Mouse (Mus musculus): Measurements from ENCODE around the gene Amz2. TPM values are rescaled to one million over a fixed set of nuclear protein-coding genes. Genes with fewer than 3 reads are reported as not detected.

Amz2 gene
- polyA plus RNA-seq, 2 experiments: 12.6 to 13.1 TPM

DNA sequence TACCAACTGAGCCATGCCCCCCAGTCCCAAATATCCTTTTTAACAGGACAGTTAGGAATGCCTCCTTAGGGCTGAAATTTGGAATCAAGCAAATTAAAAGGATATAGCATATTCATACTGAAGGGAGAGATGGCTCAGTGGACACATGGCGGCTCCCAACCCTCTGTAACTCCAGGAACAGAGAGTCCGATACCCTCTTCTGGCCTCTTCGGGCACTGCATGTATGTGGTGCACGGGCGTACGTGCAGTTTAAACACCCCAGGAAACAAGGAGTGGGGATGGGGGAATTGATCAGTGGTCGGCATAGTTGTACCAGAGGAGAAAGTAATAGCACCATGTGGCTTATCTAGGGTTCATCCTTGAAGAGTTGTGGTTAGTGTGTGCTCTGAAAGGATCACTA lies 18.9 kb downstream of the Amz2 start:
- Histone ChIP-seq H3K4me2 (ENCODE audit: low read depth) (no peak overlapping the region), H3K36me3 (replicated peaks; ENCODE audit: control insufficient read depth, insufficient read depth, low read depth) (peaks cover 3% of the 10 kb centered on the region; the same call in 1 of the 2 replicates), H3K27ac (no peak overlapping the region), H3K4me1 (replicated peaks; ENCODE audit: control insufficient read depth in 2 of 2, insufficient read depth in 2 of 2, low read length in 1 of 2) (peaks cover 16 to 19% of the 10 kb centered on the region in 2 experiments), H3K9ac (replicated peaks) (no peak overlapping the region), H3K4me3 (ENCODE audit: insufficient read depth in 1 of 2, low read depth in 2 of 2, low read length in 2 of 2) (no peak overlapping the region), H3K27me3 (ENCODE audit: control insufficient read depth, insufficient read depth, low read length) (no peaks in the 10 kb centered on the region), H3K9me3 (ENCODE audit: control insufficient read depth, low read length) (no peaks in the 10 kb centered on the region)
- 47% methylated on average over 7 of the region's 7 CpGs for WGBS (ENCODE audit: insufficient replicate concordance)
- DNase-seq (ENCODE audit: low read depth in 3 of 3, low spot score in 3 of 3) (no peak), ATAC-seq (ENCODE audit: insufficient read depth) (no peak)
- TF ChIP-seq CTCF (IDR thresholded peaks at IDR 0.05; ENCODE audit: low read depth) (peak; percentile 79), EP300 (IDR thresholded peaks at IDR 0.05; ENCODE audit: low read depth) (no peak)

DNA sequence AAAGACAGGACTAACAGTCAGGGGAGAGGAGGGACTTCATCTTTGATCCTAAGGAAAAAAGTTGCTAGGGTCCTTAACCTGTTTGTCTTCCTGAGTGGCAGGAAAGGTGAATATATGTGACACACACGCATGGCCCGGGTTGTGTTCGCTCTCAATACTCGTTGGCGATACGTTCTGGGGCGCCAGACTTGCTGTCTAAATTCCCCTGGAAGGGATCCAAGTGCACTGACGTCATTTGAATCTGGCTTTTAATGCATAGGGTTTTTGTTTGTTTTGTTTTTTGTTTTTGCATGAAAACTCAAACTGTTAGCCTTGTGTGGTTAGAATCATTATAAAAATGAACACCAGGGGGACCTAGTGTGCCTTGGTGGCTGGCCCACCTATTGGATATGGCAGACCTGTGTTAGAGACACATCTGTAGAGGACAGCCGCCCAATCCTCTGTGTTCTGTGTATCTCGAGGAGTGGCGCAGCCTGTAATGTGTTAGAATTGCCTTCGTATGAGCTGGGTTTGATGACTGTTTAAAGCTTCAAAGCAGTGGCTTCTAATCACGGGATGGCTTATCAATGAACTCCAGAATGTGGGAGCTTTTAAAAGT lies 19.8 kb downstream of the Amz2 start:
- 45% methylated on average over 13 of the region's 13 CpGs for WGBS (ENCODE audit: insufficient replicate concordance)
- peaks cover 12 to 14% of the 10 kb centered on the region in 2 experiments for H3K4me1 ChIP-seq (replicated peaks; ENCODE audit: control insufficient read depth in 2 of 2, insufficient read depth in 2 of 2, low read length in 1 of 2)
- no peak overlapping the region for H3K9ac ChIP-seq (replicated peaks)
- peaks cover 10% of the 10 kb centered on the region for H3K36me3 ChIP-seq (replicated peaks; ENCODE audit: control insufficient read depth, insufficient read depth, low read depth)
- TF ChIP-seq EP300 (IDR thresholded peaks at IDR 0.05; ENCODE audit: low read depth): peak; percentile 27; the same call in 1 of the 2 replicates
- peak; percentile 89 for TF ChIP-seq CTCF (IDR thresholded peaks at IDR 0.05; ENCODE audit: low read depth)
- no peak overlapping the region for H3K4me2 ChIP-seq (ENCODE audit: low read depth)
- no peaks in the 10 kb centered on the region for H3K27me3 ChIP-seq (ENCODE audit: control insufficient read depth, insufficient read depth, low read length)
- peak; percentile 44 to 55 (median 50) for DNase-seq (ENCODE audit: low read depth in 3 of 3, low spot score in 3 of 3)
- no peak overlapping the region for H3K4me3 ChIP-seq (ENCODE audit: insufficient read depth in 1 of 2, low read depth in 2 of 2, low read length in 2 of 2)
- ATAC-seq (ENCODE audit: insufficient read depth): peak; percentile 68
- H3K27ac ChIP-seq: no peak overlapping the region
- H3K9me3 ChIP-seq (ENCODE audit: control insufficient read depth, low read length): no peaks in the 10 kb centered on the region

DNA sequence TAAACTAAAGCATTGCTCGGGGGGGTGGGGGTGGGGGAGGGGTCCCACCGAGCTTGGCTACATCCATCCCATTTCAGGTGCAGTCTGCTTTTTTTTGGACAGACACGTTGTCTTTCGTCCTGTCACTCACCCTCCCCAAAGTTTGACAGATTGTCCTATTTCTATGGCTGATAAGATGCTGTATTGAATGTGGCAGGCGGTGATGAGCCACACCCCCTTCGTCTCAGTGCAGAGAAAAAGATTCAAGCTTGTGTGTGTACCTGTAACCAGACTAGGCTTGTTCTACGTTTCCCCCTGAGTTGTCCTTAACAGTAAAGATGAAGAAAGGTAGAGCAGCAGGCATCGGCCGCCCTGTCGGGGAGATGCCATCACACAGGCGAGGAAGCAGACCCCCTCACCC lies 25.4 kb downstream of the Amz2 start:
- Histone ChIP-seq H3K9ac (replicated peaks) (no peak overlapping the region), H3K4me1 (replicated peaks; ENCODE audit: control insufficient read depth in 2 of 2, insufficient read depth in 2 of 2, low read length in 1 of 2) (no peaks in the 10 kb centered on the region)
- WGBS (ENCODE audit: insufficient replicate concordance): 54% methylated on average over 11 of the region's 11 CpGs

DNA sequence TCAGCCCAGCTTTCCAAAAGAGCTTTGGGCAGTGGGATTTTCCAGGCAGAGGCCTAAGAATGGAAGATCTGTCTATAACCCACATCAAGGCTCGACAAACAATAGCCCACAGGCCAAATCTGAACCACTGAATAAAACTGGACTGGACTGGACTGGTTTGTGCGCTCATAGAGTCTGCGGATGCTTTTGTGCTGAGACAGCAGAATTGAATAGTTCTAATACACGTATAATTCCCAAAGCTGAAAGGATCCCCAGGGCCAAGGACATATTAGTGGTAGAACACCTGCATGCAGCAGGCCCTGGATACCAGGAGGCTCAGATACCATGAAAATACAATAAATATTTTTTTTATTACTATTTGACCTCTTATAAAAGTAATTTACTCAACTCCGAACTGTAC lies 30.5 kb downstream of the Amz2 start:
- 89% methylated on average over 5 of the region's 5 CpGs for WGBS (ENCODE audit: insufficient replicate concordance)
- no peak overlapping the region for H3K27ac ChIP-seq
- no peaks in the 10 kb centered on the region for H3K9me3 ChIP-seq (ENCODE audit: control insufficient read depth, low read length)
- H3K4me3 ChIP-seq (ENCODE audit: insufficient read depth in 1 of 2, low read depth in 2 of 2, low read length in 2 of 2): no peak overlapping the region
- H3K27me3 ChIP-seq (ENCODE audit: control insufficient read depth, insufficient read depth, low read length): no peaks in the 10 kb centered on the region
- no peak for ATAC-seq (ENCODE audit: insufficient read depth)
- H3K4me1 ChIP-seq (replicated peaks; ENCODE audit: control insufficient read depth in 2 of 2, insufficient read depth in 2 of 2, low read length in 1 of 2): no peaks in the 10 kb centered on the region
- no peak for DNase-seq (ENCODE audit: low read depth in 3 of 3, low spot score in 3 of 3)
- H3K4me2 ChIP-seq (ENCODE audit: low read depth): no peak overlapping the region
- no peak for TF ChIP-seq EP300 (IDR thresholded peaks at IDR 0.05; ENCODE audit: low read depth)
- H3K9ac ChIP-seq (replicated peaks): no peak overlapping the region
- H3K36me3 ChIP-seq (replicated peaks; ENCODE audit: control insufficient read depth, insufficient read depth, low read depth): peaks cover 97% of the 10 kb centered on the region

More for the DNA sequence above, 25.4 kb downstream of the Amz2 start:
- DNase-seq (ENCODE audit: low read depth in 3 of 3, low spot score in 3 of 3) (no peak), ATAC-seq (ENCODE audit: insufficient read depth) (peak; percentile 28; the same call in 1 of the 2 replicates)
- peaks cover 67% of the 10 kb centered on the region for H3K36me3 ChIP-seq (replicated peaks; ENCODE audit: control insufficient read depth, insufficient read depth, low read depth)
- no peak overlapping the region for H3K4me3 ChIP-seq (ENCODE audit: insufficient read depth in 1 of 2, low read depth in 2 of 2, low read length in 2 of 2)
- H3K27me3 ChIP-seq (ENCODE audit: control insufficient read depth, insufficient read depth, low read length): no peaks in the 10 kb centered on the region
- TF ChIP-seq EP300 (IDR thresholded peaks at IDR 0.05; ENCODE audit: low read depth): no peak
- TF ChIP-seq CTCF (IDR thresholded peaks at IDR 0.05; ENCODE audit: low read depth): no peak
- H3K27ac ChIP-seq: no peak overlapping the region
- H3K9me3 ChIP-seq (ENCODE audit: control insufficient read depth, low read length): no peaks in the 10 kb centered on the region
- H3K4me2 ChIP-seq (ENCODE audit: low read depth): no peak overlapping the region

DNA sequence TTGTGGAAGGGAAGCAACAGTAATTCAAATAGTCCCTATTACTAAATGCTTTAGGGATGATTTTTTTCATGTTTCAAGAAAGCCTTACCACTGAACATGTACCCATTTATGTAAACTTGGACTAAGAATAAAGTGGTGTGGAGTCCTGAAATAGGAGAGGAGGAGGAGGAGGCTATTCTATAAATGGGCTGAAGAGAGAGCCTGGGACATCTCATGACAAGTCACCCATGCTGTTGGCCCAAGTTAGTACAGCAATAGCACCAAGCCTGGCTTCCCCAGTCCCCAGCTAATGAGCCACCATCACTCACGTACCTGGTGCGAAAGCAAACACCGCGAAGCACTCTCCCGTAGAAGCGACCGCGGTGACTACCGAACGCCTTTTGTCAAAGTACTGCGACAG lies 32.4 kb downstream of the Amz2 start:
- Histone ChIP-seq H3K9ac (replicated peaks) (no peak overlapping the region), H3K4me3 (ENCODE audit: insufficient read depth in 1 of 2, low read depth in 2 of 2, low read length in 2 of 2) (no peak overlapping the region), H3K27me3 (ENCODE audit: control insufficient read depth, insufficient read depth, low read length) (no peaks in the 10 kb centered on the region), H3K4me2 (ENCODE audit: low read depth) (no peak overlapping the region), H3K9me3 (ENCODE audit: control insufficient read depth, low read length) (no peaks in the 10 kb centered on the region), H3K36me3 (replicated peaks; ENCODE audit: control insufficient read depth, insufficient read depth, low read depth) (peaks cover 97% of the 10 kb centered on the region), H3K4me1 (replicated peaks; ENCODE audit: control insufficient read depth in 2 of 2, insufficient read depth in 2 of 2, low read length in 1 of 2) (no peaks in the 10 kb centered on the region), H3K27ac (no peak overlapping the region)
- ATAC-seq (ENCODE audit: insufficient read depth) (no peak), DNase-seq (ENCODE audit: low read depth in 3 of 3, low spot score in 3 of 3) (no peak)
- no peak for TF ChIP-seq EP300 (IDR thresholded peaks at IDR 0.05; ENCODE audit: low read depth)
- no peak for TF ChIP-seq CTCF (IDR thresholded peaks at IDR 0.05; ENCODE audit: low read depth)
- WGBS (ENCODE audit: insufficient replicate concordance): 93% methylated on average over 11 of the region's 11 CpGs

Measured in liver, embryonic 14.5 days (tissue).